Mouse (Mus musculus) liver, embryonic 11.5 days (tissue): ENCODE results near the gene Notch2. TPM values are rescaled to one million over a fixed set of nuclear protein-coding genes. Genes with fewer than 3 reads are reported as not detected.

Experiments
- ATAC-seq: fragments of 200-750 bp; cut with Nextera tagmentation; replicated peaks from 2 replicates; pipeline ENCODE4 v1.8.0; 2017; ENCODE audit warnings: moderate number of reproducible peaks, mild to moderate bottlenecking, moderate TSS enrichment, moderate library complexity; ENCODE audit not compliant: low FRiP score
- DNase-seq: peaks from one replicate; pipeline ENCODE4 v3.0.0-alpha.2; 2017; ENCODE audit warnings: low spot score
- H3K27ac ChIP-seq: fragments of 300-500 bp; sonication (generic); 2 replicates; pipeline ENCODE4 v1.5.1; 2014; ENCODE audit warnings: mild to moderate bottlenecking, low read depth, low read length, control low read depth
- H3K27me3 ChIP-seq: fragments of 300-500 bp; sonication (generic); replicated peaks from 2 replicates; pipeline ENCODE4 v1.6.1; 2014; ENCODE audit warnings: low read length, mixed read lengths; ENCODE audit not compliant: control insufficient read depth, insufficient read depth
- H3K36me3 ChIP-seq: fragments of 300-500 bp; sonication (generic); 2 replicates; pipeline ENCODE4 v1.6.1; 2014; ENCODE audit warnings: mild to moderate bottlenecking, low read length, moderate library complexity, mixed read lengths; ENCODE audit not compliant: control insufficient read depth, insufficient read depth
- H3K4me1 ChIP-seq: fragments of 300-500 bp; sonication (generic); replicated peaks from 2 replicates; pipeline ENCODE4 v1.6.1; 2014; ENCODE audit warnings: low read length, mixed read lengths; ENCODE audit not compliant: control insufficient read depth, insufficient read depth
- H3K4me2 ChIP-seq: fragments of 300-500 bp; sonication (generic); 2 replicates; pipeline ENCODE4 v1.6.1; 2014; ENCODE audit warnings: mild to moderate bottlenecking, control low read depth, moderate library complexity
- H3K4me3 ChIP-seq: fragments of 300-500 bp; sonication (generic); 2 replicates; pipeline ENCODE4 v1.5.1; 2014; ENCODE audit warnings: low read depth, low read length, control low read depth
- H3K9ac ChIP-seq: fragments of 300-500 bp; sonication (generic); 2 replicates; pipeline ENCODE4 v1.6.1; 2014; ENCODE audit warnings: low read depth, low read length, control low read depth
- H3K9me3 ChIP-seq: fragments of 300-500 bp; sonication (generic); 2 replicates; pipeline ENCODE4 v1.6.1; 2016; ENCODE audit warnings: low read length, inconsistent platforms, mixed read lengths; ENCODE audit not compliant: control insufficient read depth
- WGBS: fragments of 180-500 bp; shearing (Covaris S2); extraction: QIAGEN DNeasy Blood & Tissue Kit; methylation state at CpG from one replicate; pipeline ENCODE4 v1.1.7; 2014; 5-methylcytosine and 5-hydroxymethylcytosine counted together
- polyA plus RNA-seq: library from polyadenylated mRNA; unstranded; fragments of >200 nt; fragmentation: Nextera tagmentation; extraction: Ambion mirVana; gene quantifications from 2 replicates; pipeline ENCODE4 v1.2.1, GENCODE M21; 2014

The Notch2 gene
- 17.2 and 18.4 TPM in 2 replicates for polyA plus RNA-seq

- peak within 1 kb of the TSS; percentile 89 for H3K27ac ChIP-seq
- no peaks in the 10 kb centered on the region; the same call in 1 of the 2 replicates for H3K36me3 ChIP-seq
- ATAC-seq, result peak; percentile 88
- peak within 1 kb of the TSS; percentile 95 for H3K9ac ChIP-seq
- peak; percentile 97 for DNase-seq
- H3K4me3 ChIP-seq, result peak within 1 kb of the TSS; percentile 91
- H3K9me3 ChIP-seq, result no peaks in the 10 kb centered on the region
- under 1% methylated on average over 92 of the region's 95 CpGs for WGBS
- no peaks in the 10 kb centered on the region for H3K27me3 ChIP-seq
- H3K4me1 ChIP-seq, result peaks cover 30% of the 10 kb centered on the region
- peak within 1 kb of the TSS; percentile 92 for H3K4me2 ChIP-seq
Observed at GRCm38 (mm10) chr3:98013401-98014281, at the start of gene Notch2. Notch2 (plus strand) TSS chr3:98013527.

DNA sequence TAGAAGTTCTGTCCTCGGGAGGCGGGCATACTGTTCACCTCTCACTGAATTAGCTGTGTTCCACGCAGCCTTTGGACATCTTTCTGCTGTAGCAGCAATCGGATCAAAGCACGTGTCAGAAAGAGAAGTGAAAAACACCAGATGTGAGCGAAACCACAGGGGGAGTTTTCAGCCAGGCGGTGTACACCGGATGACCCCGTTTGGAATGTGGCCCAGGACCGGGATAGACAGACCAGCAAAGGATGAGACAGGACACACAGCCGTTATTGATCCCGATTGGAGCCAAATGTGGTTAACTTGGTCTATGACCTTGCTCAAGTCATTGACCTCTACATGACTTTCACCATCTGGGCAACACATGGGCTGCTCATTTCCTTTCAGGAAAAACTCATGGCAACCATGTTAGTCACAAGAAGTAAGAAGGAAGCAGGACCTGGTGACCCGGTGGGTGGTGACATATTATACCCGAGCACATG, 48.4 kb upstream of the Notch2 start:
- Histone ChIP-seq H3K36me3 (no peaks in the 10 kb centered on the region), H3K27me3 (no peaks in the 10 kb centered on the region), H3K9ac (no peak overlapping the region), H3K27ac (no peak overlapping the region), H3K4me2 (no peak overlapping the region), H3K4me1 (peaks cover 16% of the 10 kb centered on the region), H3K4me3 (no peak overlapping the region), H3K9me3 (no peaks in the 10 kb centered on the region)
- DNase-seq (no peak), ATAC-seq (0 out of 2 replicates have a peak, but pooled peaks have one; percentile 20)
- 63% methylated on average over 14 of the region's 14 CpGs for WGBS

- no peak overlapping the region for H3K4me2 ChIP-seq
- 40% methylated on average over 2 of the region's 2 CpGs for WGBS
Observed at GRCm38 (mm10) chr3:97967627-97968026, 45.7 kb upstream of the Notch2 start.

DNA sequence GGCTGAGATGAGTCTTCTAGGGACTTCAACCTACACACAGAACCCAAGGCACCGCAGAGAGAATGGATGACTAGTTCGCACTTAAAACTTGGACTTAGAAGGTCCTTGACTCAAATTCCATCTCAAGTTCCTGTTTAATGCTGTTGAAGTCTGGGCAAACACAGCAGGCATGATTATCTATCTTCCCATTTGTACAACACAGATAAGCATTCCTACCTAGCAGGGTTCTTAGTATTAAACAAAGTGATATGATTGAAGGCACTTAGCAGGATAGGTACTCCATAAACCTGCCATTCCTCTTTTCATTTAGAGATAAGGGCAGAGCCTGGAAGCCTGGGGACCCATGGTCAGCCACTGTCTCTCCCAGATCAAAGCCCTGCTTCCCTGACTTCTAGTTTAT, 45.1 kb upstream of the Notch2 start:
- DNase-seq (no peak), ATAC-seq (no peak)
- WGBS, result 60% methylated on average over 2 of the region's 2 CpGs

More at GRCm38 (mm10) chr3:97967627-97968026, 45.7 kb upstream of the Notch2 start:
- H3K36me3 ChIP-seq, result no peaks in the 10 kb centered on the region
- no peak overlapping the region for H3K9ac ChIP-seq
- no peak overlapping the region for H3K4me3 ChIP-seq
- ATAC-seq, result no peak
- no peaks in the 10 kb centered on the region for H3K9me3 ChIP-seq
- no peaks in the 10 kb centered on the region for H3K27me3 ChIP-seq
- peaks cover 26% of the 10 kb centered on the region for H3K4me1 ChIP-seq
- H3K27ac ChIP-seq, result no peak overlapping the region
- no peak for DNase-seq

DNA sequence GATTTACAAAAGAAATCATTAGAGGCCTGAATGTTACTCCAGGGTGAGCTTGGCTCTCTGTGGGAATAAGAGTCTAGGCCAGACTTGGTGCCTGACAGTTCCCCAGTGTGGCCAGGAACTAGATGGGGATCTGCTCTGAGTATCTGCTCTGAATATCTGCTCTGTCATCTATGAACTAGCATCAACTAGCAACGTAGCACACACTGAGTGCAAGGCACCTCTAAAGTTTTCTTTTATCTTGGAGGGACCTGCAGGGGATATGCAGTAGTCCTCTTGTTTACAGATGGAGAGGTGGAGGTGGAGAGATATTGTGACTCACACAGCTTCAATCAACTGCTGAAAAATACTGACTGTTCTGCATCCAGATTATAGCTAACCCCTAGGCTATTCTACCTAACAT, 44.3 kb upstream of the Notch2 start:
- Histone ChIP-seq H3K27ac (no peak overlapping the region), H3K4me1 (peaks cover 33% of the 10 kb centered on the region), H3K36me3 (no peaks in the 10 kb centered on the region), H3K4me3 (no peak overlapping the region), H3K27me3 (no peaks in the 10 kb centered on the region), H3K9ac (no peak overlapping the region), H3K4me2 (no peak overlapping the region), H3K9me3 (no peaks in the 10 kb centered on the region)
- no peak for DNase-seq
- WGBS, result 28% methylated on average over 1 of the region's 1 CpGs
- ATAC-seq, result 0 out of 2 replicates have a peak, but pooled peaks have one; percentile 33

More for the DNA sequence above, 45.1 kb upstream of the Notch2 start:
- Histone ChIP-seq H3K36me3 (no peaks in the 10 kb centered on the region), H3K4me1 (peaks cover 30% of the 10 kb centered on the region), H3K27me3 (no peaks in the 10 kb centered on the region), H3K4me2 (no peak overlapping the region), H3K27ac (no peak overlapping the region), H3K4me3 (no peak overlapping the region), H3K9me3 (no peaks in the 10 kb centered on the region), H3K9ac (no peak overlapping the region)

- Histone ChIP-seq H3K27ac (no peak overlapping the region), H3K4me3 (no peak overlapping the region), H3K27me3 (no peaks in the 10 kb centered on the region), H3K9ac (no peak overlapping the region), H3K4me1 (peaks cover 28% of the 10 kb centered on the region), H3K36me3 (no peaks in the 10 kb centered on the region), H3K9me3 (no peaks in the 10 kb centered on the region), H3K4me2 (peak overlapping the region; percentile 31; the same call in 1 of the 2 replicates)
- DNase-seq (no peak), ATAC-seq (no peak)
- WGBS, result 10% methylated on average over 7 of the region's 7 CpGs
Observed at GRCm38 (mm10) chr3:97971117-97971516, 42.2 kb upstream of the Notch2 start.

DNA sequence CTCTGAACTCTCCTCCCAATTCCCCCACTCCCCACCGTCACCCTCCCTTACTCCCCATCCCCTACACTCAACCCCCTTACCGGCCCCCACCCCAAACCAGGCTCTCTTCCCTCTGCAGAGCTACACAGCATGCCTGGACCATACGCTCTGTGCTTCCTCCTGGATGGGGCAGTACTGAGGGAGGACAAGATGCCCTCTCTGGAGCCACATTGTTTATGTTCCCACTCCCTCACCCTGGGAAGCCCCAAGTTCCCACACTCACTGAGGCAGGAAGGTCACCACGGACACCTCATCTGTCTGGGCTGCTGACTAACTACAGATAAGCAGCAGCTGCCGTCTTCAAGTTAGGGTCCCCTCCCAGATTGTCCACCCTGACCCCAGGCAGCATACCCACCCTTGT, 41.1 kb upstream of the Notch2 start:
- DNase-seq (no peak), ATAC-seq (0 out of 2 replicates have a peak, but pooled peaks have one; percentile 23)
- Histone ChIP-seq H3K4me1 (peaks cover 28% of the 10 kb centered on the region), H3K9ac (no peak overlapping the region), H3K27me3 (no peaks in the 10 kb centered on the region), H3K4me2 (no peak overlapping the region), H3K9me3 (no peaks in the 10 kb centered on the region), H3K36me3 (no peaks in the 10 kb centered on the region), H3K4me3 (no peak overlapping the region), H3K27ac (no peak overlapping the region)
- WGBS, result 29% methylated on average over 5 of the region's 5 CpGs

- no peak overlapping the region for H3K9ac ChIP-seq
- peaks cover 27% of the 10 kb centered on the region for H3K4me1 ChIP-seq
- H3K27me3 ChIP-seq, result no peaks in the 10 kb centered on the region
- no peaks in the 10 kb centered on the region for H3K9me3 ChIP-seq
- no peak for DNase-seq
- H3K4me3 ChIP-seq, result no peak overlapping the region
- H3K36me3 ChIP-seq, result no peaks in the 10 kb centered on the region
- H3K4me2 ChIP-seq, result no peak overlapping the region
- no peak for ATAC-seq
- WGBS, result 64% methylated on average over 4 of the region's 4 CpGs
- no peak overlapping the region for H3K27ac ChIP-seq
Observed at GRCm38 (mm10) chr3:97972707-97973106, 40.6 kb upstream of the Notch2 start.
